Mouse (Mus musculus) layer of hippocampus, postnatal 36 days (tissue): Measurements from ENCODE around the gene Gm21663. TPM values are rescaled to one million over a fixed set of nuclear protein-coding genes. Genes with fewer than 3 reads are reported as not detected.
A peak's percentile ranks its signal among the peaks of the same experiment; 100 is the strongest.
"Not testable (repeated sequence)": the region's sequence is repeated elsewhere in the genome, so short reads cannot be mapped to it uniquely, and the experiment has no call there.

Experiments
- DNase-seq, 2 experiments: peaks; one replicate each; pipeline ENCODE4 v3.0.0; 2022
- total RNA-seq, 2 experiments: library from RNA; stranded (reverse); gene quantifications; 2 replicates each; pipeline ENCODE4 v1.2.3; 2021

The Gm21663 gene
- not detected for total RNA-seq

DNA sequence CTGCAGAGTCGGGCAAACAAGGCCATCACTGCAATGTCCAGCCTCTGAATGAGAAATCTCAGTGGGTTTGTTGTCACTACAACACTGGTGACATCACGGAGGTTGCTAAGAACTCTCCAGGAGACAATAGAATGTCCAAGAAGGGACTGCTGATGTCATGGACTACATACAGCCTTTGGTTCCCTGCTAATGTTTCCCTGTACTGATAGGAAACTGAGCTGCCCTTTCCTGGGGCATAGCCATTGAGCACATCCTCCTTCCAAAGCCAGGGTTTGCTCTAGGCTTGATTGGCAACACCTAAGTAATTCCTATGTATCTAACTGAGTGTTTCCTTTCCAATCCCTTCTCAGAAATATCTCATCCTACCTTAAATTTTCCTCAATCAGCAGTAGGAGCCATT lies at the start of gene Gm21663:
Gm21663 (minus strand) TSS at position 101 of the 400 bp plus-strand sequence.
- not testable (repeated sequence) for DNase-seq

DNA sequence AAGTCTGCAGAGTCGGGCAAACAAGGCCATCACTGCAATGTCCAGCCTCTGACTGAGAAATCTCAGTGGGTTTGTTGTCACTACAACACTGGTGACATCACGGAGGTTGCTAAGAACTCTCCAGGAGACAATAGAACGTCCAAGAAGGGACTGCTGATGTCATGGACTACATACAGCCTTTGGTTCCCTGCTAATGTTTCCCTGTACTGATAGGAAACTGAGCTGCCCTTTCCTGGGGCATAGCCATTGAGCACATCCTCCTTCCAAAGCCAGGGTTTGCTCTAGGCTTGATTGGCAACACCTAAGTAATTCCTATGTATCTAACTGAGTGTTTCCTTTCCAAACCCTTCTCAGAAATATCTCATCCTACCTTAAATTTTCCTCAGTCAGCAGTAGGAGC lies 46.4 kb upstream of the Gm21663 start, which contains the start of gene Gm21698:
Gm21698 (minus strand) TSS at position 101 of the 400 bp plus-strand sequence.
- DNase-seq, result not testable (repeated sequence)

DNA sequence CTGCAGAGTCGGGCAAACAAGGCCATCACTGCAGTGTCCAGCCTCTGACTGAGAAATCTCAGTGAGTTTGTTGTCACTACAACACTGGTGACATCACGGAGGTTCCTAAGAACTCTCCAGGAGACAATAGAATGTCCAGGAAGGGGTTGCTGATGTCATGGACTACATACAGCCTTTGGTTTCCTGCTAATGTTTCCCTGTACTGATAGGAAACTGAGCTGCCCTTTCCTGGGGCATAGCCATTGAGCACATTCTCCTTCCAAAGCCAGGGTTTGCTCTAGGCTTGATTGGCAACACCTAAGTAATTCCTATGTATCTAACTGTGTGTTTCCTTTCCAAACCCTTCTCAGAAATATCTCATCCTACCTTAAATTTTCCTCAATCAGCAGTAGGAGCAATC lies 30.4 kb upstream of the Gm21663 start, which contains the start of gene Gm21680:
Gm21680 (minus strand) TSS at position 101 of the 400 bp plus-strand sequence.
- not testable (repeated sequence) for DNase-seq

DNA sequence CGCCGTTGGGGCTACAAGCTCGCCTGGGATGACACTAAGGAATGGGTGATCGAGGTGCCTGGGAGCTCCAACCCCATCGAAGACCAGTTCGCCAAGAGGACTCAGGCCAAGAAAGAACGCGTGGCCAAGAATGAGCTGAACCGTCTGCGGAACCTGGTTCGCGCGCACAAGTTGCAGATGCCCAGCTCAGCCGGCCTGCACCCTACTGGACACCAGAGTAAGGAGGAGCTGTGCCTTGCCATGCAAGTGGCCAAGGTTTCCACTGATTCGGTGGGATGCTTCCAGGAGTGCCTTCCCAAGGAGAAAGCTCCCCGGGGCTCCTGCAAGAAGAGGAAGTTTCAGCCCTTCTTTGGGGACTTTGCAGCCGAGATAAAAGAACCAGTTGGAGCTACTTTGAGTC lies 14.9 kb upstream of the Gm21663 start:
- not testable (repeated sequence) for DNase-seq

DNA sequence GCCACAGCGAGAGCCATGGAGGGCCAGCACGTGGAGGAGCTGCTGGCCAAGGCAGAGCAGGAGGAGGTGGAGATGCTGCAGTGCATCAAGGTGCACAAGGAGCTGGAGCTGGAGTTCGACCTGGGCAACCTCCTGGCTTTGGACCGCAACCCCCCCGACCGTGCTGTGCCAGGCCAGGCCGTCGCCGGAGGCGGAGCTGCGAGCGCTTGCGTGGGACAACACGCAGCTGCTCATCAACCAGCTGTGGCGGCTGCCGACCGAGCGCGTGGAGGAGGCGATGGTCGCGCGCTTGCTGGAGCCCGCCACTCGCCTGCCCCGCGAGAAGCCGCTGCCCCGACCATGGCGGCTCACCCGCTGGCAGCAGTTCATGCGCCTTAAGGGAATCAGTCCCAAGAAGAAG lies 14.4 kb upstream of the Gm21663 start:
- not testable (repeated sequence) for DNase-seq

DNA sequence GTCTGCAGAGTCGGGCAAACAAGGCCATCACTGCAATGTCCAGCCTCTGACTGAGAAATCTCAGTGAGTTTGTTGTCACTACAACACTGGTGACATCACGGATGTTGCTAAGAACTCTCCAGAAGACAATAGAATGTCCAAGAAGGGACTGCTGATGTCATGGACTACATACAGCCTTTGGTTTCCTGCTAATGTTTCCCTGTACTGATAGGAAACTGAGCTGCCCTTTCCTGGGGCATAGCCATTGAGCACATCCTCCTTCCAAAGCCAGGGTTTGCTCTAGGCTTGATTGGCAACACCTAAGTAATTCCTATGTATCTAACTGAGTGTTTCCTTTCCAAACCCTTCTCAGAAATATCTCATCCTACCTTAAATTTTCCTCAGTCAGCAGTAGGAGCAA lies 12.1 kb upstream of the Gm21663 start, which contains the start of gene Gm21671:
Gm21671 (minus strand) TSS at position 101 of the 400 bp plus-strand sequence.
- DNase-seq, result not testable (repeated sequence)

DNA sequence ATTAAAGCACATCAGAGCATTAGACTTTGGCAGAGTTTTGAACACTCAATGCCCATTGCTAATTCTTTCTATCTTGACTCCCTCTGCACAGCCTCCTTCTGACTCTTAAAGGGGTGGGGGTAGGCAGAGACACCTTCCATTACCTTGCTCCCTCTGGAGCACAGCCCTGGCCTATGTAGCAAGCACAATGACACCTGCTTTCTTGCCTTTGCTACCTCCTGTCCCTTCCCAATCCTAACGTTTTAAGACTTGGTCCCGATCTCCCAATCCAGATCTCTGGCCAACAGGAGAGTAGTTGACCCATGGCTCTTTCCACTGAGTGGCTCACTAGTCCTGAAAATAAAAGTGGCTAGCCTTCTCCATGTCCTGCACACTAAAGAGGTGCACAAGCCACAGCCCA lies 3.2 kb upstream of the Gm21663 start:
- DNase-seq, result not testable (repeated sequence)

DNA sequence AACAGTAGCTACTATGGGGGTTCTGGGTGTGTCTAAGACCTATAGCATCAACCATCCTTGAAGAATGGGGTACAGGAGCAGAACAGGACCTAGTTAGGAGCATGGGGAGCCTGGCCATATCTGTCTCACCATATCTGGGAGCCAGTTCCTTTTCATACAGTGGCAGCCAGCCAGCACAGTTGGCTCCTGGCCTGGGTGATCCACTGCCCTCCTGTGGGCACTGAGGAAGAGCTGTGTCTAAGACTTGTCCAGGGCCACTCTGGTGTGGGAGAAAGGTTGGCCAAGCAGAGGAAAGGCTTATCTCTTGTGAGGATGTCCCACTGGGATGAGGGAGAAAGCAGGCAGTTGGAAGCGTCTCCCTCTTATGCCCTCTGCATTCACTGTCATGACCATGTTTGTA lies 50.9 kb downstream of the Gm21663 start:
- peak in 1 of 2 experiments; percentile 17 for DNase-seq

DNA sequence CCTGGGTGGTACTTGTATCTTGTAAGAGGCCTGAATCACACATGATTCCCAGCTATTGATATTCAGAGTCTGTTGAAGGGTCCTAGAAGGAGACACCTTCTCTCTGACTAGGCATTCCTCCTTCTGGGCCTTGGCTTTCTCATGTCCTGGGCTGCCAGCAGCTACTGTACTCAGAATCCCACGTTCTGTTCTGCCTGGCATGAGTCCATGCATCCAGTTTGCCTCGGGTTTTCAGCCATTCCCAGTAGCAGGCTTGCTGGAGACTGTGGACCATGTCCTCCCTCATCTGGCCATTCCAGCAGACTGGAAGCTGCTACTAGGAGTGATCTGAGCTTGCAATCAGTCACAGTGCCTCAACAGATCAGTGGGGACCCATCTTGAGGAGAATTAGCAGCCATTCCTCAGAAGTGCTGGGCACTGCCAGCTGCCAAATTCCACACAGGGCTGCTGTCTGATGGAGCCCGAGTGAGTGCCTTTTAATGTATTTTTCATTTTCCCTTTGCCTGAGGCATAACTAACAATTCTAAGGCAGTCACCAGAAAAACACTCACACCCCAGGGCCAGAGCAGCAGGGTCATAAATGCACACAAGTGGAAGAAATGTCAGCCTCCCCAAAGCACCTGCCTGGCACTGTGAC lies 52.3 kb downstream of the Gm21663 start:
- peak in 1 of 2 experiments; percentile 3 for DNase-seq

DNA sequence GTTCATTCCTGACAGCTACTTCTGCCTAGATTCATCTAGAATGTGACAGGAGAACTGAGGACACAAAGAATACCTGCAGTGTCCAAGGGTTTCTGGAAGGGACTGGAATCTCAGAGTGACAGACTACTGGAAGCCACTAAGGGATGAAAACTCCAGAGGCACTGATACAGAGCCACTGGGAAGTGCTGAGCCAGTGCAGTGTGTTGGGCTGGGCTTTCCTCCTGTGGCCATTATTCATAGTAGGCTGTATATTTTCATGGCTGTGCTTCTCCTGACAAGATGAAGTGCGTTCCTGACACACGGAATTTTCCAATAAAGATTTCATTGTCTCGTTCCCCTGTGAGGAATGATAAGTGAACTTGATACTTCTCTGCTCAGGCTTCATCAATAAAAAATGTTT lies 55.5 kb downstream of the Gm21663 start:
- DNase-seq, result no peak

Other genes starting within 250 kb of the Gm21663 start
- gene Xrcc2, start 236.6 kb downstream of the Gm21663 start, total RNA-seq, result 1 to 10 TPM; 5.2 to 6.8 TPM
- 100 to 1,000 TPM; 133 to 143 TPM for gene Actr3b, start 182.4 kb downstream of the Gm21663 start, total RNA-seq
- not detected for gene Gm21671, start 12.0 kb upstream of the Gm21663 start, total RNA-seq
- gene Gm21680, start 30.3 kb upstream of the Gm21663 start, total RNA-seq, result not detected
- gene Gm21698, start 46.3 kb upstream of the Gm21663 start, total RNA-seq, result not detected
- gene Gm1979, start 62.4 kb upstream of the Gm21663 start, total RNA-seq, result not detected
- not detected for gene Gm5862, start 80.5 kb upstream of the Gm21663 start, total RNA-seq
- not detected for gene Speer4a, start 97.2 kb upstream of the Gm21663 start, total RNA-seq
- not detected for gene Gm7347, start 116.2 kb upstream of the Gm21663 start, total RNA-seq
- gene Gm10471, start 146.9 kb upstream of the Gm21663 start, total RNA-seq, result not detected
- not detected for gene 5031410I06Rik, start 163.0 kb upstream of the Gm21663 start, total RNA-seq
- not detected for gene Gm10220, start 179.0 kb upstream of the Gm21663 start, total RNA-seq